Mouse (Mus musculus): ENCODE data around the gene Rps29. TPM values are rescaled to one million over a fixed set of nuclear protein-coding genes. Genes with fewer than 3 reads are reported as not detected.

The Rps29 gene
- total RNA-seq, 2 experiments from 2014 or later: 1,162 to 1,211 TPM

GRCm38 (mm10) chr12:69150049-69150448 is 8.9 kb downstream of the Rps29 start:
- no peak for DNase-seq (ENCODE audit: extremely low spot score in 1 of 2, low spot score in 2 of 2)
- intact Hi-C loops (cut with DNase I): no loop called here

GRCm38 (mm10) chr12:69147166-69147735 is 11.7 kb downstream of the Rps29 start:
- no peak for DNase-seq (ENCODE audit: extremely low spot score in 1 of 2, low spot score in 2 of 2)
- intact Hi-C loops (cut with DNase I): no loop called here

- DNase-seq (ENCODE audit: extremely low spot score in 1 of 2, low spot score in 2 of 2): no peak
- intact Hi-C loops (cut with DNase I): no loop called here
These were observed 15.5 kb downstream of the Rps29 start for GRCm38 (mm10) chr12:69143460-69143859.

- DNase-seq (ENCODE audit: extremely low spot score in 1 of 2, low spot score in 2 of 2): no peak
- intact Hi-C loops (cut with DNase I): no loop called here
These were observed 19.1 kb downstream of the Rps29 start for GRCm38 (mm10) chr12:69139841-69140240.

- no peak for DNase-seq (ENCODE audit: extremely low spot score in 1 of 2, low spot score in 2 of 2)
- intact Hi-C loops (cut with DNase I): no loop called here
These were observed 19.8 kb downstream of the Rps29 start for GRCm38 (mm10) chr12:69139201-69139600.

GRCm38 (mm10) chr12:69131981-69132380 is 27.0 kb downstream of the Rps29 start:
- intact Hi-C loops (cut with DNase I): no loop called here
- DNase-seq (ENCODE audit: extremely low spot score in 1 of 2, low spot score in 2 of 2): peak; percentile 40 to 75

- DNase-seq (ENCODE audit: extremely low spot score in 1 of 2, low spot score in 2 of 2): no peak
- intact Hi-C loops (cut with DNase I): no loop called here
These were observed 27.7 kb downstream of the Rps29 start for GRCm38 (mm10) chr12:69131267-69131666.

- intact Hi-C loops (cut with DNase I): no loop called here
- DNase-seq (ENCODE audit: extremely low spot score in 1 of 2, low spot score in 2 of 2): no peak
These were observed 28.5 kb downstream of the Rps29 start for GRCm38 (mm10) chr12:69130486-69130885.

GRCm38 (mm10) chr12:69129634-69130310 is 29.2 kb downstream of the Rps29 start:
- intact Hi-C loops (cut with DNase I): no loop called here
- no peak for DNase-seq (ENCODE audit: extremely low spot score in 1 of 2, low spot score in 2 of 2)

GRCm38 (mm10) chr12:69127626-69128025 is 31.4 kb downstream of the Rps29 start:
- intact Hi-C loops (cut with DNase I): no loop called here
- no peak for DNase-seq (ENCODE audit: extremely low spot score in 1 of 2, low spot score in 2 of 2)

GRCm38 (mm10) chr12:69127170-69127569 is 31.8 kb downstream of the Rps29 start:
- intact Hi-C loops (cut with DNase I): no loop called here
- DNase-seq (ENCODE audit: extremely low spot score in 1 of 2, low spot score in 2 of 2): no peak

- intact Hi-C loops (cut with DNase I): no loop called here
- no peak for DNase-seq (ENCODE audit: extremely low spot score in 1 of 2, low spot score in 2 of 2)
These were observed 33.9 kb downstream of the Rps29 start for GRCm38 (mm10) chr12:69125066-69125465.

GRCm38 (mm10) chr12:69122801-69123200 is 36.2 kb downstream of the Rps29 start:
- DNase-seq (ENCODE audit: extremely low spot score in 1 of 2, low spot score in 2 of 2): no peak
- intact Hi-C loops (cut with DNase I): no loop called here

- no peak for DNase-seq (ENCODE audit: extremely low spot score in 1 of 2, low spot score in 2 of 2)
- intact Hi-C loops (cut with DNase I): no loop called here
These were observed 39.1 kb downstream of the Rps29 start for GRCm38 (mm10) chr12:69119908-69120307.

Small RNA genes lying within 50 kb of the gene (microRNA-seq; reads per million reads assigned to microRNA genes)
- gene Gm47287 (not detected), gene Gm47295 (1.7 reads per million)

Other genes starting within 250 kb of the Rps29 start
- gene Lrr1, start 9.6 kb upstream of the Rps29 start, total RNA-seq (2021): under 1 TPM in 1 of 2 experiments, not detected in 1; 0.22 TPM
- gene Rpl36al, start 24.9 kb upstream of the Rps29 start, total RNA-seq (2021): 100 to 1,000 TPM; 205 to 218 TPM
- 10 to 100 TPM; 33.6 to 35.6 TPM for gene Mgat2, start 25.0 kb upstream of the Rps29 start, total RNA-seq (2021)
- gene Gm49383, start 37.9 kb upstream of the Rps29 start, total RNA-seq (2021): 1 to 10 TPM; 5.7 to 7.1 TPM
- 1 to 10 TPM; 1.9 to 2.8 TPM for gene Dnaaf2, start 39.2 kb upstream of the Rps29 start, total RNA-seq (2021)
- 1 to 10 TPM; 3.0 to 4.9 TPM for gene Gm49384, start 45.1 kb upstream of the Rps29 start, total RNA-seq (2021)
- 1 to 10 TPM; 1.2 to 1.7 TPM for gene Pole2, start 69.0 kb upstream of the Rps29 start, total RNA-seq (2021)
- gene Klhdc1, start 82.0 kb upstream of the Rps29 start, total RNA-seq (2021): 10 to 100 TPM; 15.0 to 16.7 TPM
- gene Klhdc2, start 137.5 kb upstream of the Rps29 start, total RNA-seq (2021): 100 to 1,000 TPM; 140 to 143 TPM
- 10 to 100 TPM; 38.2 to 40.8 TPM for gene Nemf, start 198.0 kb upstream of the Rps29 start, total RNA-seq (2021)
- 10 to 100 TPM; 61.6 to 62.8 TPM for gene Arf6, start 213.0 kb upstream of the Rps29 start, total RNA-seq (2021)
- gene Gm9887, start 213.3 kb upstream of the Rps29 start, total RNA-seq (2021): 1 to 10 TPM; 1.4 to 1.6 TPM